Mouse (Mus musculus): ENCODE data around the gene Pde6b. TPM values are rescaled to one million over a fixed set of nuclear protein-coding genes. Genes with fewer than 3 reads are reported as not detected.

The Pde6b gene
- polyA plus RNA-seq, 1 experiment from 2014 or later: 0.34 TPM

DNA sequence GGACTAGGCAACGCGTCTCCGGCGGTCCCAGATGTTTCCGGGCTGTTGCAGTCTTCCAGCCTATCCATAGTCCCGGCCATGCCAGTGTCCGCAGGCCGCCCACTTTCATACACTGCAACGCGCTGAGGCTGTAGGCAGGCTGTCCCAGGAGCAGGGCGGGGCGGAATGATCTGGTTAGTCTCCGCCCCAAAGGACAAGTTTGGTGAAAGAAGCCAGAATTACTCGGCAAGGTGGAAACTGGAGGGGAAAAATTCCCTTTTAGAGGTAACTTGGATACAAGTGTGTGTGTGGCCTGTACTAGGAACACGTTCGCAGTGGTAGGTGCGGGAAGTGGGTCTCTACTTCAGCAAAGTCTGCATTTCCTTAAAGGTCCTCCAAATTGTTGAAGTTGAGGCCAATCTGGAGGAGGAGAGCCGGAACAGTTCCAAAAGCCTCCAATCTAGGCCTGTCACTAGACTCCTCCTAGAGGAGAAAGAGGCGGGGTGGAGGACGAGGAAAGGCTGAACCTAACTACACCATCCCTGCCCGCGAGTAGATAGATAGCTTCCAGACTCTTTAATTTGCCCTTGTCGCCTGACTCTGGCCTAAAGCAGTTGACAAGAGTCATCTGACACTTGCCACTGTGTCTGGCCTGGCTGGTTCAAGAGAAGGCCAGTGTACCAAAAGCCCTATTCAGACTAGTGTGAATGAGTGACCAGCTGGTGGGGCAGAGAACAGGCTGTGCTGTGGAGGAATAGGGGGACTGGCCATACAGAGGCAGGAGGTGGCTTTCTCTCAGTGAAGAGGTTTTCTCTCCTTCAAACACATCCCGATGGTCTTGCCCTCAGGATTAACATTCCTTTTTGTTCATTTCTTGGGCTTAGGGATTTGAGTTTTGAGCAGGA, 60.8 kb downstream of the Pde6b start, which contains the start of gene Mfsd7a:
Gene Mfsd7a, minus strand, starts transcription at position 107 of the 884 bp plus-strand sequence.
- H3K9me3 ChIP-seq (ENCODE audit: control insufficient read depth, low read length): no peaks in the 10 kb centered on the region
- peaks cover 4% of the 10 kb centered on the region; the same call in 1 of the 2 replicates for H3K4me1 ChIP-seq (ENCODE audit: control insufficient read depth, insufficient read depth, low read length)
- ATAC-seq (ENCODE audit: low FRiP score, low TSS enrichment): no peak
- H3K27me3 ChIP-seq (ENCODE audit: control insufficient read depth, insufficient read depth, low read length): peaks cover 14% of the 10 kb centered on the region; the same call in 1 of the 2 replicates
- peak within 1 kb of the TSS; percentile 17 for H3K4me3 ChIP-seq (replicated peaks; ENCODE audit: low read depth, low read length)
- DNase-seq: peak; percentile 37
- H3K27ac ChIP-seq (replicated peaks; ENCODE audit: low read depth, low read length): no peak within 1 kb of the TSS
- WGBS: 14% methylated on average over 24 of the region's 24 CpGs
- H3K36me3 ChIP-seq (ENCODE audit: control insufficient read depth, insufficient read depth, low read length): no peaks in the 10 kb centered on the region
- H3K9ac ChIP-seq (replicated peaks; ENCODE audit: low read length): peak within 1 kb of the TSS; percentile 9; the same call in 1 of the 2 replicates
- peak within 1 kb of the TSS; percentile 50 for H3K4me2 ChIP-seq (ENCODE audit: low read length)

DNA sequence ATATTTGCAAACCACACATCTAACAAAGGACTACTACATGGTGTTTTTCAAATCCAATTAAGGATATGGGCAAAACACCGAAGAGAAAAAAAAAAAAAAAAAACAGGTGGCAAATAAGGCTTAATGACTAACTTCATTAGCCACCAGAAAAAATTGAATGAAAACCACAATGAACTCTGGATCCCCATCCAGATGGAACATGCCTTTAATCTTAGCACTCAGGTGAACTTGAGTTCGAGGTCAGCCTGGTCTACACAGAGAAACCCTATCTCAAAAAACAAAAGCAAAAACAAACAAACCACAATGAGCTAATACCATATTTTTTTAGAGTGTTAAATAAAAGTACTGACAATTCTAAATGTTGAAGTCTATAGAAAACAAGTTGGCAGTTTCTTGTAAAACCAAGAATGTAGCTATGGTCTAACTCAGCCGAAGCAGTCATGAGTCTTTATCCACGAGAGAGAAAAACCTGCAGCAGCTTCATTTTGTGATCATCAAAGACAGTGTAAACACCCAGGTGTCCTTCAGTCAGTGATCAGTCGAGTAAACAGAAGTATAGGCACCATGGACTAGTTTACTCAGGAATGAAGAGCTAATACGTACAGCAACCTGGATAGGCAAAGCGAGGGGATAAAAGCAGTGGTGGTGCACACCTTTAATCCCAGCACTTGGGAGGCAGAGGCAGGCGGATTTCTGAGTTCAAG, 62.8 kb downstream of the Pde6b start:
- Histone ChIP-seq H3K4me2 (ENCODE audit: low read length) (no peak overlapping the region), H3K9me3 (ENCODE audit: control insufficient read depth, low read length) (no peaks in the 10 kb centered on the region), H3K27me3 (ENCODE audit: control insufficient read depth, insufficient read depth, low read length) (peaks cover 14% of the 10 kb centered on the region; the same call in 1 of the 2 replicates), H3K4me1 (ENCODE audit: control insufficient read depth, insufficient read depth, low read length) (peaks cover 4% of the 10 kb centered on the region; the same call in 1 of the 2 replicates), H3K4me3 (replicated peaks; ENCODE audit: low read depth, low read length) (no peak overlapping the region), H3K27ac (replicated peaks; ENCODE audit: low read depth, low read length) (no peak overlapping the region), H3K9ac (replicated peaks; ENCODE audit: low read length) (no peak overlapping the region), H3K36me3 (ENCODE audit: control insufficient read depth, insufficient read depth, low read length) (no peaks in the 10 kb centered on the region)
- ATAC-seq (ENCODE audit: low FRiP score, low TSS enrichment): no peak
- WGBS: 81% methylated on average over 8 of the region's 8 CpGs
- DNase-seq: no peak

DNA sequence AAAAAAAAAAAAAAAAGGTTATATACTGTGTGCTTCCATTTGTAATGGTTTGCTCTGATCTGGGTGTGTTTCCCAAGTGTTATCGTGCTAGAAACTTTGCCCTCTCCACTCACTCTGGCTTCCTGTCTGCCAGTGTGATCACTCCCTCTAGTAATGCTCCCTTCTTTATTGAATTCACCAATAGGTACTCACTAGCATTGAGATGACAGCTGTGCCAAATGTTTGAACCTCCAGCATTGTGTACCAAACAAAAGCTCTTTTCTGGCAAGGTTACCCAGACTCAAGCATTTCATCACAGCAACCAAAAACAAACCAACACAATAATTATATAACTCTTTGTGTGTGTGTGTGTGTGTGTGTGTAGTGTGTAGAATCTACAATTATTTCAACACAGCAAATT, 63.4 kb downstream of the Pde6b start:
- no peak overlapping the region for H3K9ac ChIP-seq (replicated peaks; ENCODE audit: low read length)

DNA sequence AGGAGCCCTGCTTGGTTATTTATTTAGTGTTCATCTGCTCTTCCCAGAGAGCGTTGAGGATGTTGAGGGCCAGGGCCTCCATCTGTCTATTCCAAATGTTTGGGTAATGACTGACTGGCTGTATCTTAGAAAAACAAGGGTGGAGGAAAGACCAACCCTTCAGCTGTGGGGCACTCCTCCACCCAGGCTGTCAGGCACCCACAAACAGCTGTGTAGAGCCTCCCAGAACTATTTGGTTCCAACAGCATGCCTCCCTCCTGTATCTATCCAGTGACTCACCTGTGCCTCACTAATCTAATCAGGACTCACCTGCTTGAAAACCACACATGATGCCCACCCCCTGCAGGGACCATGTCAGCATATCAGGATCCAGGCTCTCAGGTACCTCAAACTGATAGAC, 64.2 kb downstream of the Pde6b start:
- no peaks in the 10 kb centered on the region for H3K36me3 ChIP-seq (ENCODE audit: control insufficient read depth, insufficient read depth, low read length)
- H3K27ac ChIP-seq (replicated peaks; ENCODE audit: low read depth, low read length): no peak overlapping the region
- DNase-seq (no peak), ATAC-seq (ENCODE audit: low FRiP score, low TSS enrichment) (no peak)
- 87% methylated on average over 1 of the region's 1 CpGs for WGBS
- H3K9ac ChIP-seq (replicated peaks; ENCODE audit: low read length): no peak overlapping the region
- no peak overlapping the region for H3K4me2 ChIP-seq (ENCODE audit: low read length)
- H3K27me3 ChIP-seq (ENCODE audit: control insufficient read depth, insufficient read depth, low read length): peaks cover 14% of the 10 kb centered on the region; the same call in 1 of the 2 replicates
- no peak overlapping the region for H3K4me3 ChIP-seq (replicated peaks; ENCODE audit: low read depth, low read length)
- peaks cover 4% of the 10 kb centered on the region; the same call in 1 of the 2 replicates for H3K4me1 ChIP-seq (ENCODE audit: control insufficient read depth, insufficient read depth, low read length)
- H3K9me3 ChIP-seq (ENCODE audit: control insufficient read depth, low read length): no peaks in the 10 kb centered on the region

More for the DNA sequence above, 63.4 kb downstream of the Pde6b start:
- no peak overlapping the region for H3K4me2 ChIP-seq (ENCODE audit: low read length)
- DNase-seq (no peak), ATAC-seq (ENCODE audit: low FRiP score, low TSS enrichment) (no peak)
- H3K9me3 ChIP-seq (ENCODE audit: control insufficient read depth, low read length): no peaks in the 10 kb centered on the region
- 83% methylated on average over 1 of the region's 1 CpGs for WGBS
- no peak overlapping the region for H3K27ac ChIP-seq (replicated peaks; ENCODE audit: low read depth, low read length)
- peaks cover 14% of the 10 kb centered on the region; the same call in 1 of the 2 replicates for H3K27me3 ChIP-seq (ENCODE audit: control insufficient read depth, insufficient read depth, low read length)
- no peak overlapping the region for H3K4me3 ChIP-seq (replicated peaks; ENCODE audit: low read depth, low read length)
- H3K4me1 ChIP-seq (ENCODE audit: control insufficient read depth, insufficient read depth, low read length): peaks cover 4% of the 10 kb centered on the region; the same call in 1 of the 2 replicates
- H3K36me3 ChIP-seq (ENCODE audit: control insufficient read depth, insufficient read depth, low read length): no peaks in the 10 kb centered on the region

DNA sequence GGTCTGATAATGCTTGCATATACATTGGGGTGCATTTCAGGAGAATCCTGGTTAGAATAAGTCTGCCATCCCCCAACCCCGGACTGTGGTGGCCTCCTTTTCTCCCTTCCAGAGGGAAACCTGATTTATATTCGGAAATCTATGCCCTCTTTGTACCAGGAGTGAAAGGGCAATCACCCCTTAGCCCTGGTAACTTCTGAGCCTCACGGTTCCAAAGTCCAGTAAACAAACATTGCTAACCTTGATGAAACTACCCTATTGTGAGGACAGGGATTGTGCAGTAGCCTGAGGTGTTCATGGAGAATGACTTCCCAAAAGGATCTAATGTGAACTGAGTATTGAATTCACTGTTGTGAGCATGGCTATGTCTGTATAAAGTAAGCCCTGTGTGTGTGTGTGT, 65.9 kb downstream of the Pde6b start:
- WGBS: 52% methylated on average over 3 of the region's 3 CpGs
- no peak for ATAC-seq (ENCODE audit: low FRiP score, low TSS enrichment)
- no peaks in the 10 kb centered on the region for H3K4me1 ChIP-seq (ENCODE audit: control insufficient read depth, insufficient read depth, low read length)
- no peak overlapping the region for H3K9ac ChIP-seq (replicated peaks; ENCODE audit: low read length)
- no peak overlapping the region for H3K4me2 ChIP-seq (ENCODE audit: low read length)
- DNase-seq: no peak
- H3K9me3 ChIP-seq (ENCODE audit: control insufficient read depth, low read length): no peaks in the 10 kb centered on the region
- no peaks in the 10 kb centered on the region for H3K36me3 ChIP-seq (ENCODE audit: control insufficient read depth, insufficient read depth, low read length)
- H3K4me3 ChIP-seq (replicated peaks; ENCODE audit: low read depth, low read length): no peak overlapping the region
- H3K27ac ChIP-seq (replicated peaks; ENCODE audit: low read depth, low read length): no peak overlapping the region
- 0 out of 2 replicates have a peak, but pooled peaks cover 11% of the 10 kb centered on the region for H3K27me3 ChIP-seq (ENCODE audit: control insufficient read depth, insufficient read depth, low read length)

DNA sequence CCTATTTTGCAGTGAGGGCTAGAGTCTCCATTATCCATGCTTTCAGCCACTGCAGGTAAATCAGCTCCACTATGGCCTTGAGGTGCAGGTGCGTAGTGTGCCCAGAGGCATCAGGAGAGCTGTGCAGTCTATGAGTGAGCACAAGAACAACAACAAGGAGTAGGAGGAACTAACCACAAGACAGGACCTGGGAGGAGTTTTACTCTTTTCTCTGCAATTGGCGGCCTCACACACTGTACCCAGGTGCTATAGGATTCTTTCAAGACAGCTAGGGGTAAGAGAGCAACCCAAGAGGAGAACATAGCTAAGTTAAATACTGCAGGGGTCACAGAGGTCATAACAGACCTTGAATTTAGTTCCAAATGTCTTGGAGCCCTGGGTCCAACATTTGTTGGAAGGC, 70.5 kb downstream of the Pde6b start:
- no peak overlapping the region for H3K4me3 ChIP-seq (replicated peaks; ENCODE audit: low read depth, low read length)
- H3K36me3 ChIP-seq (ENCODE audit: control insufficient read depth, insufficient read depth, low read length): no peaks in the 10 kb centered on the region
- no peak overlapping the region for H3K9ac ChIP-seq (replicated peaks; ENCODE audit: low read length)
- WGBS: 77% methylated on average over 2 of the region's 2 CpGs
- no peak for ATAC-seq (ENCODE audit: low FRiP score, low TSS enrichment)
- 0 out of 2 replicates have a peak, but pooled peaks cover 6% of the 10 kb centered on the region for H3K27me3 ChIP-seq (ENCODE audit: control insufficient read depth, insufficient read depth, low read length)
- no peak overlapping the region for H3K27ac ChIP-seq (replicated peaks; ENCODE audit: low read depth, low read length)
- DNase-seq: no peak
- peaks cover 22% of the 10 kb centered on the region for H3K4me1 ChIP-seq (ENCODE audit: control insufficient read depth, insufficient read depth, low read length)
- no peak overlapping the region for H3K4me2 ChIP-seq (ENCODE audit: low read length)
- no peaks in the 10 kb centered on the region for H3K9me3 ChIP-seq (ENCODE audit: control insufficient read depth, low read length)

DNA sequence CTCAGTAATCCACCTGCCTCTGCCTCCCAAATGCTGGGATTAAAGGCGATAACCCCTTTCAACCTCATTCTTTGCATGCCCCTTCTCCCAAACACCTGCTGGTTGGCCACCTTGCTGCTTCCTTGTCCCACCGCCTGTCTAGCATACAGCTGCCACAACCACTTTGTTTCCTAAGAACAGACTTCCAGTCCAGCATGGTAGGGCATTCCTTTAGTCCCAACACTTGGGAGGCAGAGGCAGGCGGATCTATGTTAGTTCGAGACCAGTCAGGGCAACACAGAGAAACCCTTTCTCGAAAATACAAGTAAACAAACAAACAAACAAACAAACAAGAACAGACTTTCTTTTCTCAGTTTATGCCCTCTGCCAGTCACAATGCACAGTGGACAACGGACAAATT, 72.3 kb downstream of the Pde6b start:
- Histone ChIP-seq H3K9me3 (ENCODE audit: control insufficient read depth, low read length) (no peaks in the 10 kb centered on the region), H3K4me1 (ENCODE audit: control insufficient read depth, insufficient read depth, low read length) (peaks cover 35% of the 10 kb centered on the region), H3K36me3 (ENCODE audit: control insufficient read depth, insufficient read depth, low read length) (no peaks in the 10 kb centered on the region), H3K27ac (replicated peaks; ENCODE audit: low read depth, low read length) (no peak overlapping the region), H3K4me3 (replicated peaks; ENCODE audit: low read depth, low read length) (peak overlapping the region; percentile 85), H3K4me2 (ENCODE audit: low read length) (peak overlapping the region; percentile 95), H3K9ac (replicated peaks; ENCODE audit: low read length) (peak overlapping the region; percentile 100; the same call in 1 of the 2 replicates), H3K27me3 (ENCODE audit: control insufficient read depth, insufficient read depth, low read length) (0 out of 2 replicates have a peak, but pooled peaks cover 6% of the 10 kb centered on the region)
- ATAC-seq (ENCODE audit: low FRiP score, low TSS enrichment) (no peak), DNase-seq (peak; percentile 7)
- 48% methylated on average over 6 of the region's 6 CpGs for WGBS

DNA sequence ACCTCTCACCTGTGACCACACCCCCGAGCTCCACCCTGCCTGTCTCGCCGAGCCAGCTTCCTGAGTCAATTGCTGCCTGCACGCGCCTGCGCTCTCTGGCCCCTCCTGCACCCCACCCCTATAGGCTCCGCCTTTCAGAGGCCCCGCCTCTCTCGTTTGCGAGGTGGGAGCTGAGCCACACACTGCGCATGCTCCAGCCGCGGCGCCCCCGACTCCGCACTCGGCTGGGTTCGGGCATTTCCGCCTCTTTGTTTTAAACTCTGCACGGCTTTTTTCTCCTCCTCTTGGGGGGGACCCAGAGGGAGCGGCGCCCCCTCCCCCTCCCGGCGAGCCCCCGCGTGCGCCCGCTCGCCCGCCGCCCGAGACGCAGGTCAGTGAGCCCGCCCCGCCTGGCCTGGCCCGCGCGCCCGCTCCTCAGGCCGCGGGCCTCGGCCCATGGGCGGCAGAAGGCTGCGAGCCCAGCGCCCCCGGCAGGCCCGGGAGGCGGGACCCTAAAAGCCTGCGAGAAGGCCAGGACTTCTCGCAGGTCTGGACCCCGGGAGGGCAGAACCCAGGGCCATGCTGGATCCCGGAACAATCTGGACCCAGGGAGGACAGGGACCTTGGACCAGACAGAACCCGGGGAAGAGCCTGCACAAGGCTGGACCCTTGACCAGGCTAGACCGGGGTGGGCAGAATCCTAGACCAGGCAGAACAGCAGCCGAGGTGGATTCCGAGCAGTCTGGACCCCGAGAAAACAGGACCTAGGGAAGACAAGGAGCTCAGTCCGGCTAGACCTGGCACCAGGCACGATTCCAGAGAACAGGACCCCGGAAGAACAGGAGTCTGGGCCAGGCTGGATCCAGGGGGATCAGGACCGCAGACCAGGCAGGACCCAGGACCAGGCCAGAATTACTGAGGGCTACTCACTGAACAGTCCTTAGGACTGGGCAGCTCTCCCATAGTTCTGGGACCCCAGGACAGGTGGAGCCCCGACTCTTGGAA, 73.2 kb downstream of the Pde6b start, which contains the start of gene Pcgf3:
Gene Pcgf3, plus strand, starts transcription at position 151 of the 984 bp plus-strand sequence.
- Histone ChIP-seq H3K4me1 (ENCODE audit: control insufficient read depth, insufficient read depth, low read length) (peaks cover 42% of the 10 kb centered on the region), H3K36me3 (ENCODE audit: control insufficient read depth, insufficient read depth, low read length) (no peaks in the 10 kb centered on the region), H3K4me3 (replicated peaks; ENCODE audit: low read depth, low read length) (peak within 1 kb of the TSS; percentile 85), H3K4me2 (ENCODE audit: low read length) (peak within 1 kb of the TSS; percentile 95), H3K9ac (replicated peaks; ENCODE audit: low read length) (peak within 1 kb of the TSS; percentile 100), H3K9me3 (ENCODE audit: control insufficient read depth, low read length) (no peaks in the 10 kb centered on the region), H3K27me3 (ENCODE audit: control insufficient read depth, insufficient read depth, low read length) (0 out of 2 replicates have a peak, but pooled peaks cover 6% of the 10 kb centered on the region), H3K27ac (replicated peaks; ENCODE audit: low read depth, low read length) (peak within 1 kb of the TSS; percentile 89)
- WGBS: 1% methylated on average over 53 of the region's 62 CpGs
- peak; percentile 97 for ATAC-seq (ENCODE audit: low FRiP score, low TSS enrichment)
- peak; percentile 98 for DNase-seq
